Mouse (Mus musculus) lung, postnatal 36 days (tissue): ENCODE measurements around the gene 5730522E02Rik.

Experiments
- DNase-seq: peaks from one replicate; pipeline ENCODE4 v3.0.0; 2022; ENCODE audit warnings: mixed read lengths

5730522E02Rik gene

DNA sequence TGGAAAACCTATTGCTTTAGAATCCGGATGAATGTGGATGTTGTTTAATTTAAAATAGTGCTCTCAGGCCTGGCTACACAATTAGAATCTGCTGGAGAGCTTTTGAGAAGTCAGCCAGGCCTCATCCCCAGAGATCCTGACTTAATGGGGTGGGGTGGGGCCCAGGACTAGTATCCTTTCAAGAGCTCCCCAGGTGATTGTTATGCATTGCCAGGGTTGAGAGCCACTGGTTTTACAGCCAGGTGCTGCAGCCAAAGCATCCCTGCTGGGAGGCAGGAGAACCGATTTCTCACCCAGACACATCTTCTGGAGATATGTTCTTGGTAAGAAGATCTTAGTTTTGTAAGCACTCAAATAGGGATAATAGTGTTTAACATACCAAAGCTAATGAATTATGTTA lies 216.4 kb downstream of the 5730522E02Rik start:
- DNase-seq = no peak

DNA sequence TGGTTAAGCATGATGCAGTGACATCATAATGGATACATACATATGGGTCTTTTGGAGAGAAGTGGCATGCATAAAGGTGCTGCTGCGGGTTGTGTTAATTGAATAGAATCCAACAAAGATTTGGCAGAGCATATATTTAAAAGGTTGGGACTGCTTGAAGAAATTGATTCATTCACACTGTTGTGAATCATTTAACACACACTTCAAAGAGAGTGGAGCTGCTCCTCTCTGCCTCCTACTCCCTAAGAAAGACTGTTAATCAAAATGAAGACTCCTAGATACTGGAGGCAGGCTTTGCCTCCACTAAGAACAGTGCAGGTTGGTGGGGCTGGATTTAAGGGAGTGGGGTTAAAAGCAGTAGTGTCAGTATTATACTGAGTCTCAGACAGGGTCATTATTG lies 218.3 kb downstream of the 5730522E02Rik start:
- no peak for DNase-seq

DNA sequence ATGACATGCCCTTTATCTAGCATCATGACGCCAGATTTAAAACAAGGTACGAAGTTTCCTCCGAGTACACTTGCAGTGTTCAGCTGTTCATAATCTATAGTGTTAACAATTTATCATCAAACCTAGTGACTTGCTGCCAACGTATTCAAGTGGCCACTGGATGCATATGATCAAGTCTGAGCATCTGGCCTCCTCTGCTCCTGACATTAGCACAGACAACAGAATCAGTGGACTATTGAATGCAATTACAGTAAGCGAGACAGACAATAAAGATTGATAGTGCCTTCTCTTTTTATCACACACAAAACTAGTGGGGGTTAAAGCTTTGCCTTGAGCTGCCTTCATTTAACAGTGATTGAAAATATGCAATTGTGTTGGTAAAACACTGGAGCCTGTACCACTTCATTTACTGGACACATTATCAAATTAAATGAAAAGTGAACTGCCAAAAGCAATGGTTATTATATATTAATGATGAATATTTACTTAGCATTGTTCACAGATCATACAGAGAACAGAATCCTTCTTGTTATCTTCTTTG lies 231.8 kb downstream of the 5730522E02Rik start:
- no peak for DNase-seq

DNA sequence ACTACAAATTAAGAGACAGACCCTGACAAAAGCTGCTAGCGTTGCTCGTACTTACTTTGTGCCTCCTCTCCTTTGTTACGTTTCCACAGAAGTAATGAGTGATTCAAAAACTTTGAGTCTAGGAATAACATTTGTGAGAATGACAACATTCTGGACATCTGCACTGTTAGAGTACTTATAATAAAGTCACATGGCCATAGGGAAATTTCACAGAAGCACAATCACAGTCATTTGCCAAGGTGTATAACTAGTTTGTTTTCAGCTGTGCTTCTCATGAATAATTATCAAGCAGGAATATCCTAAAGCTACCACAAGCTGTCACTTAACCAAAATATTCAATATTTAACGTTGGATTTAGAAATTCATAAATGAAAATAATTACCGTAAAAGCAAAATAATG lies 269.1 kb downstream of the 5730522E02Rik start:
- DNase-seq = no peak

DNA sequence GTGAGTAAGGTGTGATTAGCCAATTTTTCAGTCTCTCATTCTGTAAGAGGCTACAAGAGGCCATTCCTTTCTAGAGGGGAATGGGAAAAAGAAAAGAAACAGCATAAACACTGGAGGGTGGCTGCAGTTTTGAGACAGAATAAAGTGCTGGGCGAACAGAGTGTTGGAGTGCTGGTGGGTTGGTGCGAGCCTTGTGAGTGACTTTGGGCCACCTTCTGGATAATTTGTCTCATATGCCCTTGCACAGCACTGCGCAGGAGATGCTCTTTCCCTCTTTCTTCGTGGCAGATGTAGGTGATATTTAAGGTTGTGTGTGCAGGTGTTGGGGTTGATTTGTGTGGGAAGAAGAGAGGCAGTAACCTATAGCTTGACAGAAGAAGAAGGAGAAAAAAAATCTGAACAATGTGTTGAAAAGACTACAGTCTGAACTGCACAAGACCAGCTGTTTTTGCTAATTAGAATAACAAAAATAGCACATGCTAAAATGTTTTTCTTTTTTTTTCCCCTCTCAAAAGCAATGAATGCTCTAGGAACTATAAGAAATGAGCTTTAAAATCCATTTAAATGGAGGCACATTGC lies 269.8 kb downstream of the 5730522E02Rik start:
- DNase-seq = no peak

DNA sequence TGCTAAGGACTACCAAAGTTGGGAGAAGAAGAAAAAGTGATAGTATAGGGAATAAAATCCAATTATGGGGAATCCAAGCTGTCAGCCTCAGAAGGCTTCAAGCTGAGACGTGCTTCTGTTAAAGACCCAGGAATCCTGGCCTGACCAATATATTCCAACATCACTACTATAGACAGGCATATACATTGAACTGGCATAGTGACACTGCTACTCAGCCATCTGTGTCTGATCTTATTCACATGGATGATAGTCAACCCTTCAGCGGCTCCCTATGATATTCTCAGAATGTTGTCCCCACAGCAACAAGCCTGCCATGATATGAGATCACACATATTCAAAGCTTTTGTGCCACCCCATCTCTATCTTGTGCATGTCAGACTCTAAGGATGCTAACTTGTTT lies 284.3 kb downstream of the 5730522E02Rik start:
- no peak for DNase-seq

DNA sequence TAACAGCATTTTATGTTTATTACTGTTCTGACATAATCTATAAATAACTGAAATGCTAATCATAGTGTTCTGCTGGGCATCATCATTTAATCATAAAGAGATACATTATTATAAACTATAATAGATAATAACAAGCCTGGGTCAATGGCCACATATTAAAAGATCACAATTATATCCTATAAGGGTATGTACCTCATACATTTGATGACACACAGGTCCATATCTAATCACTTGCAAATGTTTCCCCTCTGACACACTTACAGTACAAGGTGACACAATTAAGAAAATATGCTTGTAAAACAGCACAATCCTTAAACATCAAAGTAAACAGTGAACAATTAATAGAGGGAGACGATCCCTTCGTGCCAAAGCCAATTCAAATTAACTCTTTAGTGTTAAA lies 308.2 kb downstream of the 5730522E02Rik start:
- no peak for DNase-seq

DNA sequence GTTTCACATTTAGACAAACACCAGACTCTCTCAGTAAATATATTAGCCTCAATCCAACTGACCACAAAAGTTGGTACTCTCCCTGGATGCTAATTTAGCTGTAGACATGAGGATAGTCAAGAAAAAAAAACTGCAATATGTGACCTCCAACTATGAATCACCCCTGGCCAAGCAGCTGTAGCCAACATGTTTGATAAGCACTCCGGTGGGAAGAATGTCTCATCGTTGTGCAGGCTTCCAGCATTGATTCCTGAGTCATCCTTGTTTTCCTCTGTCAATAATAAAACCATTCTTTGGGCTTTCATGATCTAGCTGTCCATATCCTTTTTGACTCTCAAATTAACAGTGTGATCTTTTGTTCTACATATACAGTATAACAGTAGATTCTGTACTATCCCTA lies 308.9 kb downstream of the 5730522E02Rik start:
- no peak for DNase-seq

DNA sequence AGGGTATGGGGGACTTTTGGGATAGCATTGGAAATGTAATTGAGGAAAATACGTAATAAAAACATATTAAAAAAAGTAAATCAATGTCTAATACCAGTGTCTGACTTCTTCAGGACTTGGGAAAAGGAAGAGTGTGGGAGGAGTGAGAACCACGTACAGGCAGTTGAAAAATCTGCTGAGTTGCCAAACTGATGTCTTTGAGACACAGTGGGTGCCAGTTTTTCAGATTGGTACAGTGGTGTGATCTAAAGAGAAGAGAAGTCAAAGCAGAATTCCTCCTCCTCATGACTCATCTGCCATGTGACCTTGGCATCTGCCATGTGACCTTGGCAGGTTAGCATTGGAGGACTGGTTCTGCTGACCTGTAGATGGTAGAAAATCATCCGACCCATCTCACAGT lies 316.7 kb downstream of the 5730522E02Rik start:
- DNase-seq = no peak

DNA sequence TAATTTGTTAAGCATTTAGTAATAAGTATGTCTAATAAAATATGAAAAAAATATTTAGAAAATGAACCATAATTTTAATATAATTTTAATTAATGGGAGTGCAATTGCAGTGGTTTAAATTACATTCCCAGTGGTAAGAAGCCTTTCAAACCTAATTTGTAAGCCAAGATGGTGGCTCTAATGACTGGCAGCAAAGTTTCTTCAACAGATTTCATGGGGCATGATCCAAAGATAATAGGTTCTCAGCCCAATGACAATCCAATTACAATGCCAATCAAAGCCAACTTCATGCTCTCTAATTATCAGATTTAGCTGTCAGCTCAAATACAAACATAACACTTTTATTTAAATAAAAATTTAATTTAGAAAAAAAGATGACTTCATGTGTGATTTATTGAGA lies 337.6 kb downstream of the 5730522E02Rik start:
- no peak for DNase-seq

DNA sequence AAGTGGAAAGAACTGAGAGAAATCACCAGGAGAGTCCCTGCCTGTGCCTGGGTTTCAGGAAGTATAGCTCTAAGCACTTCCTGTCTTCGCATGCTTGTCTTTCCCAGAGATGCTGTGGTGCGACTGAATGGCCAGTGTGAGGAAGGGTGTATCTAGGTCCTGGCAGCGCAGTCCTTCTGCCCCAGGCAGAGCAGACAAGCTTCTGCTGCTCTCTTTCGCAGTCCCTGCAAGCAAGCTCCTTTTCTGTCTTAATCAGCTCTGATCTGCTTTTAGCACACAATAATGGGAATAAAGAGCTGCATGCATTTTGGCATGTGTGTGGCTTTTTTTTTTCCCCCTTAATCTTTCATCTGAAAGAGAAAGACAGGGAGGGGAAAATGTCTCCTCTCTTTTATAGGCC lies 338.2 kb downstream of the 5730522E02Rik start:
- no peak for DNase-seq

DNA sequence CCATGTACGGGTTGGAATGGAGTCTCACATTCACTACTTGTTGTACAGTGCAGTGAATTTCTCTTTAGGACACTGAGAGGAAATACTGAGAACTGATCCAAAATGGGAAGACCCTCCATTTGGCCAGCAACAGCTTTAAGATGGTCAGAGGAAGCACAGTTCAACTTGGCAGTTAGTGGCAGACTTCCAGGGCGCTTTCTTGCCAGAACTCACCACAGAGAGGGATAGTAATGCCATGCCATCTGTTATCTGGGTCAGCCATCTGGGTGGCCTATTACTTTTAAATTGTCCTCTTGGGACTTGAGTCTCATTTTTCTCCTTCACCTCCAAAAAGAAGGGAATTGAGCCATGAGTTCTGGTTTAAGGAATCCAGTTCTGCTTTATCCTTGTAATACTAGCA lies 344.3 kb downstream of the 5730522E02Rik start:
- no peak for DNase-seq

DNA sequence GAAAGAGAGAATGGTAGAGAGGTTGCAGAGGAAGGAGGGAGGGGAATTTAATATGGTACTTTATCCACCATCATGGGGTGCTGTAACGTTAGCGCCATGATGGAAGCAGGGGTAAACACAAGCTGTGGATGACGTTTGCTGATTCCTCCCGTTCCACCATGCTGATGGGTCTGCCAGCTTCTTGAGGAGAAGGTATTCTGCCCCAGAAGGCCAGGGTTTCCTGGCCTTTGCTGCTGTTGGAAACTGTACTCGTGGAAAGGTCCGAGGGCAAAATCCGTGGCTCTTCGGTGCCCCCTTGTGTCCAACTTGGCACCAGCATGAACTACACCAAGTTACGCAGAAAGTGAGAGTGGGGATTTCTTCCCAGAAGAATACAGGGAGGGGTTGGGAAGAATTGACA lies 347.9 kb downstream of the 5730522E02Rik start:
- DNase-seq = peak; percentile 31

DNA sequence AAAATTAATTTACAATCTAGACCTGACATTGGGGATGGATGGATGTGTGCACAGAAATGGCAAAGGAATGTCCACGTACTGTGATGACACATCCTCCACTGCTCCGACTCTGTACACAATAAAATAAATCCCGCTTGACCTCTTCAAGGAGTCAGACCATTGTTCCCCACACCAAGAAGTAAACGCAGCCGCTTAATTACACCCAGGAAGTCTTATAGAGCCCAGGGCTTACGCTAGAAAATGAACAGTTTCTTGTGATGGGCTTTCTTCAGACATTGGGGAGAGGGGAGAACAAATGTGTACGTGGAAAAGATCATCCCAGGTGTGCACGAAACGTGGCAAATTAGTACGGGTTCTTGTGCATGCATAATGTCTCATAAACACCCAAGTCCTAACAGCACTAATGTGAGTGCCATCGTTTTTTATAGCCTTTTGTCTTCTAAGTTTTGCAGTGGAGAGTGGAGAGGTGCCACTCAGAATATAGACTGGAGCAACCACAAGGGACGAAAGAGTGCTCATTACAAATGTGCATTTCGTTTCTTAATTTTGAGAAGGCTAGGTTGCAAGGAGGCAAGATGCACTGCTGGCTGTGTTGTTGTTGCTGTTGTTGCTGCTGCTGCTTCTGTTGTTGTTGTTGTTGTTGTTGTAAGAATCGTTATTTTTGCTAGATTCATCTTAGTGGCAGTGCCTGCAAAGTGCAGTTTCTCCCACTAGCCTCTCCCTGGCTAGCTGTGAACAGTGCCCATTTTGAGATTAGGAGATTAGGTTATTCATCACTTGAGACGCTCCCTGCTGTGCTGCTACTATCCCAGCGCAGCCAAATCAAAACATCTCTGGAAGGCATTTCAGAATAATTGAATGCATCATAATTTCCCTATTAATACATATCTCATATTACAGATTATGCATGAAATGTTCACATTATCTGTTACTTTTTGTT lies 353.7 kb downstream of the 5730522E02Rik start:
- DNase-seq = no peak

DNA sequence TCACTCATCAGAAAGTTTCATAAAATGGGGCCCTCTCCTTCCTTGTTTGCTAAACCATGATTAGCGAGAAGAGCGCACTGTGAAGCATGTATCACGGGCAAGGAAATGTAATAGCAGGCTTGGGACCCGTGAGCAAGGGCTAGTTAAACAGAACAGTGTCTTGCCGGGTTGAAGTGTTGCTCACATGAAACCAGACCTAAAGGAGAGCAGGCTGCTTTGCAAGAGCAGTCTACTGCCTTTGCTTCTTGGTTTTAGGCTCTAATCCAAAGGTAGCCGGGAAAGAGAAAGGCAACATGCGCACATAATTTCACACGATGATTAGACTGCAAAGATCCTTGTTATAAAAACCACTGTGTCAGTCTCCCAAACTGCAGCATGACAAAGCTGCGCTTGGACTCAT lies 354.8 kb downstream of the 5730522E02Rik start:
- DNase-seq = no peak

DNA sequence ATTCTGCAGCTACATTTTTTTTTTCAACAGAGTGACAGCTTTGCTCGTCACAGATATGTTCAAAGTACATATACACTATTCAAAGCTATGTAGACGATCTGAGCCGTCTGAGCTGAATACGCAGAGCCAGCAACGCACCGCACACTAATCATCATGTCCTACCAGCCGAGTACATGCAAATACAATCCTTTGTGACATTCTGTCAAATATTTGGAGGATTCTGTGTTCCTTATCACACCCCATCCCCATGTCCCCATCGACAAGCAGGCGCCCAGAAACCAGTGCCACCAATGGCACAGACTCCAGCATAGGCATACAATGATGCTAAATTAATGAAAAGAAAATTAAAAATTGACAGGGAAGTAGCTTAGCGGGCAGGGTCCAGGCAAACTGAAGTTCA lies 356.3 kb downstream of the 5730522E02Rik start:
- DNase-seq = no peak

DNA sequence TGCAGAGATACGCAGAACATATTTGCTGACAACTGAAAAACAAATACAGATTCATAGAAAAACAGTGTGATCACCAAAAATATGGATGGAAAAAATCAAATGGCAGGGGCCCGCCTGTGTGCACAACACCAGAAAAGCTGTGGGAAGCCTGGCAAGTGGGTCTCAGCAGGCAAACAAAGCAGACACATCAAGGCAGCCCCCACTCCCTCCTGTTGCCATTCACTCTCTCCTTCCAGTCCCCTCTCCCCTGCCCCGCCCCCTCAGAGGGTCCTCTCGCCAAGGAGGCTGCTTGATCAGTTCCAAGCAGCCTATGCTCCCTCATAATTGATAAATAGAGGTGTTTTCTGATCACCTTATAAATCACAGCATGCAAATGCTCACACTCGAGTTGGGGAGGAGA lies 357.5 kb downstream of the 5730522E02Rik start:
- DNase-seq = no peak

DNA sequence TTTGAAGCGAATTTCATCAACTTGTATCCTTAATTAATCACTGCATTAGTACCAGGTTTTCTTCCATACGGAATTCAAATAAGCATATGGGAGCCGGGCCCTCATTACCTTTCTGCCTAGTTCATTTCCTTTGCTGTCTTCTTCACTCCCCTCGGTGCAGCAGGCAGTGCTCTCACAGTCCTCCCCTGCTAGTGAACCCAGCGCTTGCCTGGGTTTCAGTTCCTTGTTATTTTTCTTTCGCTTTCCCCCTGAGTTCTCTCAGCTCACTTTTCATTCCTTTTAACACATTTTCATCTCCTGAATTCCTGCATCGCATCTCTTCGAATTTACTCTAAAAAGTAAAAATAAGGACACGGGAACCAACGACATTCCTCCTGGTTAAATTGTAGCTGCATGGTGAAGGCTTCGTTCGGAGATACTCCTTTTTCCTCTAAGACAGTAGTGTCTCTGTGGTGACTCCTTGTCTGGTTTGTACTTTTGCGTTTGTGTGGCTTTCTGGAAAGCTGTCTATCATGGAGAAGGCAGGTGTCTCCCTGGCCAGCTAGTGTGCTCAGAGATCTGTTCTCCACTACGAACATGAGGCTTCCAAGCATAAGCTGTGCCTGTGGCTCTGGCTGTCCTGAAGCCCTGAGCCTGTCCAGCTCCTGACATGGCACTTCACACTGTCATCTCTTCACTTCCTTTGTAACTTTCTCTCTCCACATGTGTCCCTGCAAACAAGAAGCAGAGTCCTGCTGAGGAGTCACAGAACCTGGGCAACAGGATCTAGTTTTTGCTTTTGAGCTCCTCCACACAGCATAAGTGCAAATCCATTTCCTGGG lies 361.5 kb downstream of the 5730522E02Rik start:
- DNase-seq = peak; percentile 2

DNA sequence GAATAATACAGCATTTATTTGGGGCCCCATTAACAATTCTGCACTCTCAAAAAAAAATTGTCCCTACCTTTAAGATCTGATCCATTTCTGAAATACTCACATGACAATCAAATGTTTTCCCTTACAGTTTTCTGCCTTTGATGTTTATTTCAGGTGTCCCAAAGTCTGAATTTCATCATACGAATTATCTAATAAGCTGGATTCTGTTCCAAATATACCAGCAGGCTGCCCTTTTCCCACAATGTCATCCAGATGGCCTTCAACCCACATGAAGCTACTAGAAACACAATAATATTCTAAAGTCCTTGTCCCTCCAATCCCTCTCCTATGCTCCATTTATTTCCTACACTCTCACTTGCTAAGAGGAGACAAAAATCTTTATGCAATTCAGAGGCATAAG lies 372.1 kb downstream of the 5730522E02Rik start:
- no peak for DNase-seq

DNA sequence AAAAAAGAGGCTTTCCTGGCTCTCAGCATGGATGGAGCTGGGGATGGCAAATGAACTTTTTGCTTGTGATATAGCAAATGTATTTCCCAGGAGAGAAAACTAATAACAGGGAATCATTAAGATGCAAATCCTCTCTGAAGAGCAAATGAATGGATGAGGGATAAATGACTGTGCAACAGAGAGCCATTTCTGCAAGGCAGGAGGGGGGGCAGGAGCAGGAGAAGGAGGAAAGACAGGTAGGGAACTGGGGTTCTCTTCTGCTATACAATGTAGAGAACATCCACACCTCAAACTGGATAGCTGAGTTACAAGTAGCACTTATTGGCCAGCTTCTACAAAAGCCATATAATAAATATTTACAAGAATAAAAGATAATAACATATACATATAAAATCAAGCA lies 390.8 kb downstream of the 5730522E02Rik start:
- DNase-seq = no peak

DNA sequence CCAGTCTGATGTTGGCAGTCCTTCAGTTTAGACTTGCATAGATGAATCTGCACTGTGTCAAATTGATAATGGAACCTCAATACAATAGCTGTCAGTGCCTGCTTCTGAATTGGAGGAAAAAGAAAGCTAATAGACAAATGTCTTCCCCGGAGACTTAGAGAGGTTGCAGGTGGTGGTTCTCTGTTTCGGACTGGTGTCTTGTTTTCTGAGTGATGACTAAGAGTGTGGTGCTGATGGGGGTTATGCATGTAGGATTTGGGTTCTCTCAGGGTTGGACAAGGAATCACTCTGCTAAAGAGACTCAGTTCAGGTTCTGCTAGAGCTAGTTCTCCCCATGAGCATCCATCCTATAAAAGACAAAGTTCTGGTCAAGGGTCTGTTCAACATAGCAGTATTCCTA lies 397.1 kb downstream of the 5730522E02Rik start:
- DNase-seq = no peak

DNA sequence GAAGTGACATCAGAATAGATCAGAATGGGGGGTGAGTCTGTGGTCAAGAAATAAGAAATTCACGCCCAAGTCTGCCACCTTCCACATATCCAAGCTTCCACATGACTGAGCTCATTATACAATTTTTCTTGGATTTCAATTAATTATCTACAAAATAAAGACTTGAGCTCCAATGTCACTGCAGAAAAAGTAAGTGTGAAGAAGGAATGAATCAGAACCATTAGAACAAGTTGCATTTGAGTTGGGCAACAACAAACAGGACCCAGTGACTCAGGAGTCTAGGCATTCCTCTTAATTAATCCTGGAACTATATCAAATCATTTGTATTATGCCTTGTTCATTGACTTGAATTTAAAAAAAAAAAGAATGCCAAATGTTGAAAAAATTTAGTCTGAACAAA lies 422.9 kb downstream of the 5730522E02Rik start:
- no peak for DNase-seq

DNA sequence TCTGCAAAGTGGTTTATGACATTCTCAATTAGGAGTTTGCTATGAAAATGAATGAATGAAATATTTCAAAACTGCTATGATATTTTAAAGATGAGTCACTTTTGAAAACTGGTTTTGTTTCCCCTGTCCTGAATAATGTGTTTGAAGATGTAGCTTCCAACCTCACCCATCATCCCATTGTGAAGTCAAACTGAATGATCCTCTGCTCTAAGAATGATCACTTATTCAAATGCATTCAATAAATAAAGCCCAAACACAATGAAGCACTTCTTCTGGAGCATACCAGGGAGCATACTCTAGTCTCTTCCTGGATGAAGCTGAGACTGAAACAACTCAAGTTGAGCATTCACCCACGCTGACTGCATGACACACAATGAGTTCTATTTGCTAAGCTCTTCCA lies 438.3 kb downstream of the 5730522E02Rik start:
- DNase-seq = no peak
